Comparison of ENCODE assay signal across 9 mouse cellular contexts in genomic region chr11:115157933-115158719, GRCm38 (mm10). TPM values are rescaled to one million over a fixed set of nuclear protein-coding genes. Genes with fewer than 3 reads are reported as not detected.
DNase-seq lines count a peak whose midpoint lies in the region; ATAC-seq and TF ChIP-seq lines count a peak whose summit lies in the region.
"Had no signal": no experiment of that assay in that cellular context is flagged by ENCODE, and none has a peak within 500 bp of the region (broad histone marks: within the 10 kb centered on the region; RNA-seq: fewer than 3 reads in every experiment).

No protein-coding gene starts in this region.

- no peak overlapping the region for H3K4me3 ChIP-seq in heart, embryonic 14.5 days (ENCODE audit: control insufficient read depth in 1 of 2, insufficient read depth in 1 of 2, low read depth in 1 of 2, low read length in 2 of 2)
- H3K4me3 ChIP-seq in MEL (ENCODE audit: control insufficient read depth in 1 of 2, insufficient read depth in 1 of 2, low read depth in 2 of 2, low read length in 2 of 2) = peak overlapping the region; percentile 3 to 17; a peak in 1 of 4 replicates
- no peak overlapping the region for H3K4me3 ChIP-seq in limb, embryonic 11.5 days (ENCODE audit: low read depth, low read length)
- H3K4me3 ChIP-seq: neural tube, embryonic 12.5 days had no signal

- H3K9ac ChIP-seq in heart, embryonic 14.5 days (ENCODE audit: low read length) = peak overlapping the region; percentile 22; the same call in 1 of the 2 replicates
- H3K9ac ChIP-seq in MEL (ENCODE audit: control insufficient read depth, low read depth, low read length, poor library complexity, severe bottlenecking) = peak overlapping the region; percentile 68
- H3K9ac ChIP-seq in limb, embryonic 11.5 days (ENCODE audit: low read length) = peak overlapping the region; percentile 32; the same call in 1 of the 2 replicates
- H3K9ac ChIP-seq: neural tube, embryonic 12.5 days had no signal

- H3K79me2 ChIP-seq in MEL (ENCODE audit: control insufficient read depth, insufficient read depth, low read length, poor library complexity) = no peaks in the 10 kb centered on the region

- peaks cover 30% of the 10 kb centered on the region for H3K27me3 ChIP-seq in heart, embryonic 14.5 days (ENCODE audit: control insufficient read depth, insufficient read depth, low read length)
- no peaks in the 10 kb centered on the region for H3K27me3 ChIP-seq in MEL (ENCODE audit: control insufficient read depth in 1 of 2, insufficient read depth in 2 of 2, low read length in 2 of 2)
- H3K27me3 ChIP-seq in limb, embryonic 11.5 days (ENCODE audit: control insufficient read depth, insufficient read depth, low read length) = peaks cover 18% of the 10 kb centered on the region

- no peaks in the 10 kb centered on the region for H3K36me3 ChIP-seq in heart, embryonic 14.5 days (ENCODE audit: control insufficient read depth, insufficient read depth, low read length)
- peaks cover 0 to 34% of the 10 kb centered on the region in 2 experiments; a peak in 2 of 4 replicates for H3K36me3 ChIP-seq in MEL (ENCODE audit: control insufficient read depth in 1 of 2, insufficient read depth in 2 of 2, low read length in 2 of 2)
- no peaks in the 10 kb centered on the region for H3K36me3 ChIP-seq in limb, embryonic 11.5 days (ENCODE audit: control insufficient read depth, insufficient read depth, low read length)
- H3K36me3 ChIP-seq: neural tube, embryonic 12.5 days had no signal

- no peaks in the 10 kb centered on the region for H3K9me3 ChIP-seq in heart, embryonic 14.5 days (ENCODE audit: control insufficient read depth, low read length)
- H3K9me3 ChIP-seq in MEL (replicated peaks; ENCODE audit: insufficient read depth, low read length) = no peaks in the 10 kb centered on the region
- H3K9me3 ChIP-seq in limb, embryonic 11.5 days (ENCODE audit: control insufficient read depth, low read length) = no peaks in the 10 kb centered on the region
- H3K9me3 ChIP-seq: neural tube, embryonic 12.5 days had no signal

- TF ChIP-seq POLR2A in MEL (IDR thresholded peaks at IDR 0.05; ENCODE audit: control insufficient read depth in 1 of 2, insufficient read depth in 1 of 2, low read depth in 1 of 2, low read length in 2 of 2, poor library complexity in 1 of 2) = peak in 1 of 2 experiments; percentile 57; a peak in 2 of 4 replicates

- TF ChIP-seq RAD21 in MEL (IDR thresholded peaks at IDR 0.05; ENCODE audit: low read depth, low read length) = no peak

- 15% methylated on average over 12 of the region's 12 CpGs for WGBS in heart, embryonic 14.5 days
- WGBS in limb, embryonic 11.5 days = 33% methylated on average over 12 of the region's 12 CpGs

- intact Hi-C loops in heart, postnatal 25 days (cut with DNase I) = no loop called here

- no peak for DNase-seq in heart, postnatal 25 days (ENCODE audit: low spot score)
- DNase-seq in MEL (ENCODE audit: low read depth, low spot score) = peak; percentile 87
- DNase-seq in limb, embryonic 11.5 days (ENCODE audit: low spot score) = no peak
- peak; percentile 82 to 83 for DNase-seq in spleen, postnatal 36 days (ENCODE audit: low spot score in 2 of 2)
- no peak for DNase-seq in left cerebral cortex, adult 9 months (ENCODE audit: low spot score in 2 of 2)
- no peak for DNase-seq in embryo, embryonic 10.5 days (ENCODE audit: low spot score)

- peak overlapping the region; percentile 38 to 53; a peak in 3 of 4 replicates for H3K27ac ChIP-seq in heart, embryonic 14.5 days (replicated peaks in 1 of 2; ENCODE audit: control insufficient read depth in 1 of 2, insufficient read depth in 1 of 2, low read depth in 2 of 2, low read length in 2 of 2)
- H3K27ac ChIP-seq in MEL (ENCODE audit: control insufficient read depth, low read depth, low read length) = peak overlapping the region; percentile 91
- H3K27ac ChIP-seq in limb, embryonic 11.5 days (replicated peaks; ENCODE audit: low read depth, low read length) = 0 out of 2 replicates have a peak overlapping the region, but pooled peaks have one; percentile 23
- H3K27ac ChIP-seq: neural tube, embryonic 12.5 days had no signal

- H3K4me1 ChIP-seq in heart, embryonic 14.5 days (ENCODE audit: control insufficient read depth in 2 of 2, insufficient read depth in 2 of 2, low read length in 2 of 2) = peaks cover 23 to 28% of the 10 kb centered on the region in 2 experiments
- H3K4me1 ChIP-seq in MEL (ENCODE audit: control insufficient read depth in 1 of 2, insufficient read depth in 2 of 2, low read length in 2 of 2) = peaks cover 15 to 60% of the 10 kb centered on the region in 2 experiments
- peaks cover 24% of the 10 kb centered on the region for H3K4me1 ChIP-seq in limb, embryonic 11.5 days (ENCODE audit: control insufficient read depth, insufficient read depth, low read length)

- peak; percentile 44 to 67; a peak in 3 of 4 replicates for TF ChIP-seq EP300 in MEL (IDR thresholded peaks at IDR 0.05; ENCODE audit: low read depth in 1 of 2, low read length in 2 of 2)

- H3K4me2 ChIP-seq in heart, embryonic 14.5 days (ENCODE audit: low read length) = 0 out of 2 replicates have a peak overlapping the region, but pooled peaks have one; percentile 9
- H3K4me2 ChIP-seq in limb, embryonic 11.5 days (ENCODE audit: low read depth, severe bottlenecking) = no peak overlapping the region
- H3K4me2 ChIP-seq: neural tube, embryonic 12.5 days had no signal

- TF ChIP-seq CTCF in MEL (IDR thresholded peaks at IDR 0.05 in 2 of 3, conservative IDR thresholded peaks at IDR 0.05 in 1 of 3; ENCODE audit: control insufficient read depth in 1 of 3, insufficient read depth in 1 of 3, low read depth in 2 of 3, low read length in 3 of 3, poor library complexity in 1 of 3, severe bottlenecking in 1 of 3) = no peak

- no peak; the same call in 1 of the 2 replicates for ATAC-seq in heart, embryonic 14.5 days (ENCODE audit: insufficient number of reproducible peaks, insufficient read depth, low FRiP score, low read depth)
- no peak for ATAC-seq in limb, embryonic 11.5 days (ENCODE audit: insufficient number of reproducible peaks, low FRiP score, low TSS enrichment, low read depth)
- ATAC-seq in erythroblast, adult 5-6 weeks (replicated peaks; ENCODE audit: low FRiP score, poor library complexity, severe bottlenecking) = no peak

TF ChIP-seq in MEL, 35 proteins besides CTCF, POLR2A, EP300 and RAD21 (continues in another document):
- TF ChIP-seq USF1 (IDR thresholded peaks at IDR 0.05; ENCODE audit: low read depth, low read length) (no peak), RCOR1 (IDR thresholded peaks at IDR 0.05; ENCODE audit: low read depth, low read length) (no peak), MAZ (IDR thresholded peaks at IDR 0.05; ENCODE audit: low read depth, low read length) (peak; percentile 87; the same call in 1 of the 2 replicates), ZC3H11A (IDR thresholded peaks at IDR 0.05; ENCODE audit: low read depth, low read length) (no peak), TCF12 (IDR thresholded peaks at IDR 0.05; ENCODE audit: low read depth, low read length) (peak; percentile 54; the same call in 1 of the 2 replicates), ELF1 (IDR thresholded peaks at IDR 0.05; ENCODE audit: low read depth, low read length) (peak; percentile 56; the same call in 1 of the 2 replicates), TBP (IDR thresholded peaks at IDR 0.05; ENCODE audit: low read depth, low read length) (0 out of 2 replicates have a peak, but pooled peaks have one; percentile 41), MXI1 (IDR thresholded peaks at IDR 0.05; ENCODE audit: low read depth, low read length) (peak; percentile 54; the same call in 1 of the 2 replicates)

RNA-seq across cellular contexts. Expression of gene Slc9a3r1, which starts 5.0 kb away (rescaled TPM):
- 18.0 and 21.9 TPM in 2 replicates for polyA plus RNA-seq in heart, embryonic 14.5 days (2014; fragmentation: Nextera tagmentation; extraction: Ambion mirVana)
- 10 to 100 TPM; 10.1 to 12.9 TPM for total RNA-seq in heart, postnatal 25 days (2021)
- 124 and 127 TPM in 2 replicates for total RNA-seq in MEL (2012; rRNA removed)
- polyA plus RNA-seq in MEL (2012; ENCODE audit: insufficient read depth in 1 of 2, insufficient read length in 2 of 2, low read depth in 1 of 2, low replicate concordance in 2 of 2, missing spikeins in 1 of 2) = 100 to 1,000 TPM in 1 of 2 experiments, not detected in 1; 112 TPM
- polyA plus RNA-seq in limb, embryonic 11.5 days (2014; fragmentation: Nextera tagmentation; extraction: Ambion mirVana) = 24.9 and 29.5 TPM in 2 replicates
- 22.2 and 22.5 TPM in 2 replicates for total RNA-seq in erythroblast, adult 5-6 weeks (2015; ENCODE audit: low replicate concordance)
- 17.7 and 19.1 TPM in 2 replicates for total RNA-seq in erythroblast, adult 5-6 weeks (2017; ENCODE audit: low replicate concordance)

RNA-seq across cellular contexts. Expression of gene Cd300lf, which starts 24.3 kb away (rescaled TPM):
- 0.22 and 0.61 TPM in 2 replicates for polyA plus RNA-seq in heart, embryonic 14.5 days (2014; fragmentation: Nextera tagmentation; extraction: Ambion mirVana)
- total RNA-seq in heart, postnatal 25 days (2021) = under 1 TPM in 1 of 2 experiments, not detected in 1; 0.28 TPM
- 0.12 and 0.26 TPM in 2 replicates for total RNA-seq in MEL (2012; rRNA removed)
- polyA plus RNA-seq in MEL (2012; ENCODE audit: insufficient read depth in 1 of 2, insufficient read length in 2 of 2, low read depth in 1 of 2, low replicate concordance in 2 of 2, missing spikeins in 1 of 2) = under 1 TPM in 1 of 2 experiments, not detected in 1; 0.46 TPM
- 0.19 TPM in 1 of 2 replicates, not detected in the other for polyA plus RNA-seq in limb, embryonic 11.5 days (2014; fragmentation: Nextera tagmentation; extraction: Ambion mirVana)
- 6.3 and 17.3 TPM in 2 replicates for total RNA-seq in erythroblast, adult 5-6 weeks (2015; ENCODE audit: low replicate concordance)
- 11.3 and 13.7 TPM in 2 replicates for total RNA-seq in erythroblast, adult 5-6 weeks (2017; ENCODE audit: low replicate concordance)
- polyA plus RNA-seq: neural tube, embryonic 12.5 days had no signal

RNA-seq across cellular contexts. Expression of gene Tmem104, which starts 29.2 kb away (rescaled TPM):
- polyA plus RNA-seq in heart, embryonic 14.5 days (2014; fragmentation: Nextera tagmentation; extraction: Ambion mirVana) = 6.5 and 8.4 TPM in 2 replicates
- total RNA-seq in heart, postnatal 25 days (2021) = 10 to 100 TPM; 10.0 to 10.5 TPM
- total RNA-seq in MEL (2012; rRNA removed) = 23.4 and 24.8 TPM in 2 replicates
- polyA plus RNA-seq in MEL (2012; ENCODE audit: insufficient read depth in 1 of 2, insufficient read length in 2 of 2, low read depth in 1 of 2, low replicate concordance in 2 of 2, missing spikeins in 1 of 2) = 10 to 100 TPM in 1 of 2 experiments, not detected in 1; 21.9 TPM
- polyA plus RNA-seq in limb, embryonic 11.5 days (2014; fragmentation: Nextera tagmentation; extraction: Ambion mirVana) = 7.7 and 9.8 TPM in 2 replicates
- 4.6 and 5.2 TPM in 2 replicates for total RNA-seq in erythroblast, adult 5-6 weeks (2015; ENCODE audit: low replicate concordance)
- 0.85 and 1.5 TPM in 2 replicates for total RNA-seq in erythroblast, adult 5-6 weeks (2017; ENCODE audit: low replicate concordance)

RNA-seq across cellular contexts. Expression of gene Nat9, which starts 29.5 kb away (rescaled TPM):
- 16.5 and 16.6 TPM in 2 replicates for polyA plus RNA-seq in heart, embryonic 14.5 days (2014; fragmentation: Nextera tagmentation; extraction: Ambion mirVana)
- total RNA-seq in heart, postnatal 25 days (2021) = 10 to 100 TPM; 19.3 to 23.0 TPM
- 80.2 and 92.4 TPM in 2 replicates for total RNA-seq in MEL (2012; rRNA removed)
- 10 to 100 TPM in 1 of 2 experiments, not detected in 1; 46.1 TPM for polyA plus RNA-seq in MEL (2012; ENCODE audit: insufficient read depth in 1 of 2, insufficient read length in 2 of 2, low read depth in 1 of 2, low replicate concordance in 2 of 2, missing spikeins in 1 of 2)
- 17.1 and 21.0 TPM in 2 replicates for polyA plus RNA-seq in limb, embryonic 11.5 days (2014; fragmentation: Nextera tagmentation; extraction: Ambion mirVana)
- 3.1 and 8.8 TPM in 2 replicates for total RNA-seq in erythroblast, adult 5-6 weeks (2015; ENCODE audit: low replicate concordance)
- 8.8 and 10.5 TPM in 2 replicates for total RNA-seq in erythroblast, adult 5-6 weeks (2017; ENCODE audit: low replicate concordance)

Comparison
In these comparisons a context has a peak if more than half of its experiments do, and no peak if none do; other contexts are left out.
1. H3K27ac ChIP-seq: peak in every context shown above with its lines; median percentile 91 in MEL; 46 in heart, embryonic 14.5 days; 23 in limb, embryonic 11.5 days.
2. H3K4me3 ChIP-seq: peak in MEL (2 of 2); none in heart, embryonic 14.5 days (0 of 2) and limb, embryonic 11.5 days (single experiment).
3. DNase-seq: peak in MEL (single experiment) and spleen, postnatal 36 days (2 of 2); none in heart, postnatal 25 days (single experiment), limb, embryonic 11.5 days (single experiment), left cerebral cortex, adult 9 months (0 of 2) and embryo, embryonic 10.5 days (single experiment).
4. Peak in every context shown above with its lines, with median percentiles within 50 percentile points of each other: H3K9ac ChIP-seq.